Mouse (Mus musculus): ENCODE data around the gene Prickle4.

Gene Prickle4

DNA sequence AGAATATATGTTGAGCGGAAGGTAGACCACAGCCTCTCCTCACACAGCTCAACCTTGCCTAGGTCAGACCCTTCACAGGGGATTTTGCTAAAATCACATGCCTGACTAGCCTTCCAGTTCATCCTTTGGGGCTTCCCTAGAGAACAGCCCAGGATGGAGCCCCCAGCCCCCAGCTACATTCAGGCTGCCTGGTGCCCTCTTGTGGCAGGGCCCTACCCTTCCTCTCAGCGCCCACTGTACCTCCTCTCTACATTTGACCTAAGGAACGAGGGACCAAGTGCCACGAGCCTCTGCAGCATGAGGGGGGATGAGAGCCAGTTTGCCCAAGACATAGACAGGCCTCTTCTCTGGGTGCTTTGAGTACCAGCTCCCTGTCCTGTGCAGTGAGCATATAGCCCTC is 10.2 kb upstream of the Prickle4 start:
- DNase-seq, result no peak

DNA sequence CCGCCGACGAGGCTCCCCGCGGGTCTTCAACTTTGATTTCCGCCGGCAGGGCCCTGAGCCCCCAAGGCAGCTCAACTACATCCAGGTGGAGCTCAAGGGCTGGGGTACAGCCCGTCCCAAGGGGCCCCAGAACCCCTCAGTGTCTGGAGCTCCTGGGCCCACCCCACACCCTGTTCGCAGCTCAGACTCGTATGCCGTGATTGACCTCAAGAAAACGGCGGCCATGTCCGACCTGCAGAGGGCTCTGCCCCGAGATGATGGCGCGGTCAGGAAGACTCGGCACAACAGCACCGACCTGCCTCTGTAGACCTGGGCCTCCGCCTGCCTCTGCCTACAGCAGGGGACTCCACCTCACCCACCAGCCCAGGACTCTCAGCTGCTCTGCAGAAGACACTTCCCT is 9.0 kb upstream of the Prickle4 start:
- DNase-seq, result no peak

DNA sequence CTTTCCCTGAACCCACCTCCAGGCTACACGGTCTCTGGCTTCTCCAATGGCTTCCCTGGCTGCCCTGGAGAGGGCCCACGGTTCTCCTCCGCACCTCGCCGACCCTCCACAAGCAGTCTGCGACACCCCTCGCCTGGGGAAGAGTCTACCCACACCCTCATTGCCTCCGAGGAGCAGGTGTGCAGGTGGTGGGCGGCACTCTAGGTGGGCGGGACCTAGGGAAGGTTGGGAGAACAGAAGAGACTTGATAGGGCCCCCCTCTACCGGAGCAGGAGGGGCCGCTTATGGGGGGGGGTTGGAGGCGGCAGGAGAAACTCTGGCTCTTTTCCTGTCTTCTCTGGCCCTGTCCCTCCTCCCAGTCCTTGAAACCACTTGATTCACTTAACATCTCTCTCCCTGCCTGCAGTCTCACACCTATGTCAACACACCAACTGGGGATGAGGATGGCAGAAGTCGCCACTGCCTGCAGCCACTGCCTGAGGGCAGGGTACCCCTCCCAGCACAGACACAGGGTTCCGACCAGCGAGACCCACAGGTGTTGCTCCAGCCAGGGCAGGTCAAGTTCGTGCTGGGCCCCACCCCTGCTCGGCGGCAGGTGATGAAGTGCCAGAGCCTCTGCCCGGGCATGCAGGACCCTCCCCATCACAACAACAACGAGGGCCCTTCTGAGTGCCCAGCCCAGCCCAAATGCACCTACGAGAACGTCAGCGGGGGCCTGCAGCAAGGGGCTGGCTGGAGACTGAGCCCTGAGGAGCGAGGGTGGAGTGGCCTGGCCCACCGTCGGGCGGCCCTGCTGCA is 8.2 kb upstream of the Prickle4 start:
- DNase-seq, result no peak

DNA sequence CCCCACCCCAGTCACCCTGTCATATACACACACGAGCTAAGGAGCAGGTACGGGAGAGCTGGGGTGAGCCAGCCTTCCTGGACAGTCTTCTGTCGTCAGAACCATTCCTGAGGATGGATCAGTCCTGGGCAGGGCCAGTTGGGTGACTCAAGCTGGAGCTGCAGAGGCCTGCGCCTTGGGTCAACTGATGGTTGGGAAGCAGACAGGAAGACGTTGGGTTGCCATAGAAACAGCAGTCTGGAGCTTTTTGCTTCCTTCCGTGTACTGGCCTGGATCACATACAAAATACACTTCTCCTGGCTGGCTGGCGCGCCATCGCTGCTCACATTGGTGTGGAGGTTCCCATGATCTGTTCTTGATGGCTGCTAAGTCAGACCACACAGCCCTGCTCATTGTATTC is 7.3 kb upstream of the Prickle4 start:
- DNase-seq, result no peak

DNA sequence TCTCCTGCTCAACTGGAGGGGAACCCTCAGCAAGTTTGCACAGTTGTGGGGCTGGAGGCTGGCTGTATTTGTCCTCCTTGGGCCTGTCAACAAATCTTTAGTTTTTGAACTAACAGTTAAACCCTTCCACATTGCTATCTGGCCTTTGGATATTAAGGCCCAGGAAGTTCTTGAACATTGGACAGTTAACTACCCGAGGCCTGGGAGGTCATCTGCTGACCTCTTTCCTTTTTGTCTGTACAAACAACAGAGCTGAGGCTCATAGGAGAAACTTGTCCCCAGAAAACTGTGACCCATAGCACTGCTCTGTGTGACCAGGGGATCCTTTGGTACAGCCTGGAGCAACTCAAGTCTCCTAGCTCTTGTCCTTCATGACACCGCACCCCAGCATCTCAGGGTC is 4.5 kb upstream of the Prickle4 start:
- DNase-seq, result no peak

DNA sequence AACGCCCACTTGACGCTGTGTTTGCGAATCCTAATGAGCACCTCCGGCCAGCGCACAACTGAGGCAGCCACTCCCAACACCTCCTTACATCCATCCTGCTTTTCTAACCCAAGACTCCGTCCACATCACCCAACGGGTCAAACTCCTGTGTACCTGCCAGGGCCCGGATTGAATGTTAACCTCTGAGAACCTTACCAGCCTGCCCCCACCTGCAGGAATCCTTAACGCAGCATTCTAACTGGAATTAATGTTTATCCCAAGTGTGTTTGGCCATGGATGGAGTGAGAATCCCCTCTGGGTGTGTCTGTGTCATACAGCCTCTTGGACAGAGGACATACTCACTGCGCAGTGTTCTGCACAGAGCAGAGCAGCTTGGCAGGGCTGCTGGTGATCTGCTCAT is 3.6 kb upstream of the Prickle4 start:
- DNase-seq, result no peak

DNA sequence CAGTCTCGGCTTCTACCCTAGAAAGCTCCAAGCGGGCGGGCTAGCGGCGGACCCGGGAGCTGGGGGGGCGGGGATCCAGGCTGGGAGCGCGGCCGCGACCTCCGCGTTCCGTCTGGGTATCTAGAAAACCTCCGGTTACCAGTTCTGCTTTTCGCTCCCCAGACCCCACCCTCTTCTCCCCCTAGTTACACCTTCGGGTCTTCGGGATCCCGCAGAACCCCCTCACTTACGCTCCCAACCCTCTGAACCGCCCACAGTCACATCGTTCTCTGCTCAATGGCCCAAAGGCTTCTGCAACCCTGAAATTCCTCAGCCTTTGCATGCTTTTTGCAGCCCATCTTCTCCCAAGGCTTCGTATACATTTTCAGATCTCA is 788 bp upstream of the Prickle4 start:
- DNase-seq, result no peak

DNA sequence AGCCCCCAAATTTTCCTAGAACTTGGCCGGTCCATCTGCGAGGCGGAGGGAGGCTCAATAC is 264 bp downstream of the Prickle4 start, which contains the start of gene Gm21981:
Gene Gm21981, minus strand, starts transcription at position 14 of the 61 bp plus-strand sequence.
- no peak for DNase-seq

DNA sequence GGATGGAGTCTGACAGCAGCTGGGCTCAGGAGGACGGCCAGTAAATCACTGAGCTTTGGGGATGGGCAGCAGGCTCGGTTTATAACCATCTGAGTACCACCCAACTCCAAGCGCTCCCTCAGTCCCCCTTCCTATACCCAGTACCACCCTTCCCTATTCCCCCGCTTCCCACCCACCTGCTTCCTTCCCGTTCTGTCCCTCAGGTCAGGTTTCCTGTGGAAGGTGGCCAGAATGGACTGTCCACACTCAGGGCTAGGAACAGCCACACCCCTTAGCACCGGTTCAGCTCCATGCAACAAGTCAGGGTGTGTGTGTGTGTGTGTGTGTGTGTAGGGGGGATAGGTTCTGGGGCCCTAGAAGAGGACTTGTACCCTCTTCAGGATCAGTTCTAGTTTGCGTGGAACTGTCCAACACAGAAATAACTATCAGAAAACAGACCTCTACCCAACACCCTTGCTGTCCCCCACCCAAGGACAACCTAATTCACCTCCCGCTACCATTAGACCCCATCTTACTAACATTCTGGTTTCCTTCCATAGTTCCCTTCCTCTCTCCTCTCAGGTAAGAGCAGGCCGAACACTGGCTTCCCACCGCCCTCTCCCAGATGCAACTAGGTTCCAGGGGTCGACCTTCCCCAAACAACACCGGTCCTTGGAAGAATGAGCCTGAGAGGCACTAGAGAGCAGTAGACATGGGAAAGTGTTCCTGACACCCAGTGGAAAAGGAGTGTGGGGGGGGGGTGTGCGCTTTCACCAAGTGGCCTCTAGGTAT is 680 bp downstream of the Prickle4 start:
- DNase-seq, result peak; percentile 33 to 37

DNA sequence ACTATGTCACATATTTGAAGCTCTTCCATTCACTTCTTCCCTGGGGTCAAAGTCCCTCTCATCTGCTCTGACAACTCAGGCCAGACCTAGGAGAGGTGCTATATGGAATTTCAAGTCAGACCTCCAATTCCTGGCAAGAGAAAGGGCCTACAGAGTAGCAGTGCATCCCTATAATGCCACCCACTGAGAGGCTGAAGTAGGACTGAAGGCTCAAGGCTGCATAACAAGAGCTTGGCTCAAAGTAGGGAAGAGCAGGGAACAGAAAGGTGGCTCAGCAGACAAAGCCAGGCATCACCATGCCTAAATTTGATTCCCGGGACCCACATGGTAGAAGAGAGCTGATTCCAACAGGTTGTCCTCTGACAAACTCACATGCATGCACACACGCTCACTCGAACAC is 2.9 kb downstream of the Prickle4 start:
- DNase-seq, result no peak

DNA sequence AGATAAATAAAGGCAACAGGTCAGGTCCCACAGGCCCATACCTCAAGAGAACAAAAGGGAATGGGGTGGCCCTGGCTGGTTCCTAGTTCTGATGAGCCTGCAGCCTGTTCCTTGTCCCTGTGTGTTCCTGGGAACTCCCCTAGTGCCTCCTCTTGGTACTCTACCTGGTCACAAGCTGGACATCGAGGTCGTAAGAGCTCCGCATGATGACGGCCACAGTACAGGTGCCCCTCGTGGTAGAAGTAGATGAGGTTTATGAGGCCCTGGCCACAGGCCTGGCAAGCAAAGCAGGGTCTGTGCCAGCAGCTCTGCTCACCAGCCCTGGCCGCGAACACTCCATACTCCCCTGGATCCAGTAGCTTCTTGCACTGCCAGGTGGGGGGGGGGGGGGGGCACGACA is 4.6 kb downstream of the Prickle4 start:
- no peak for DNase-seq

DNA sequence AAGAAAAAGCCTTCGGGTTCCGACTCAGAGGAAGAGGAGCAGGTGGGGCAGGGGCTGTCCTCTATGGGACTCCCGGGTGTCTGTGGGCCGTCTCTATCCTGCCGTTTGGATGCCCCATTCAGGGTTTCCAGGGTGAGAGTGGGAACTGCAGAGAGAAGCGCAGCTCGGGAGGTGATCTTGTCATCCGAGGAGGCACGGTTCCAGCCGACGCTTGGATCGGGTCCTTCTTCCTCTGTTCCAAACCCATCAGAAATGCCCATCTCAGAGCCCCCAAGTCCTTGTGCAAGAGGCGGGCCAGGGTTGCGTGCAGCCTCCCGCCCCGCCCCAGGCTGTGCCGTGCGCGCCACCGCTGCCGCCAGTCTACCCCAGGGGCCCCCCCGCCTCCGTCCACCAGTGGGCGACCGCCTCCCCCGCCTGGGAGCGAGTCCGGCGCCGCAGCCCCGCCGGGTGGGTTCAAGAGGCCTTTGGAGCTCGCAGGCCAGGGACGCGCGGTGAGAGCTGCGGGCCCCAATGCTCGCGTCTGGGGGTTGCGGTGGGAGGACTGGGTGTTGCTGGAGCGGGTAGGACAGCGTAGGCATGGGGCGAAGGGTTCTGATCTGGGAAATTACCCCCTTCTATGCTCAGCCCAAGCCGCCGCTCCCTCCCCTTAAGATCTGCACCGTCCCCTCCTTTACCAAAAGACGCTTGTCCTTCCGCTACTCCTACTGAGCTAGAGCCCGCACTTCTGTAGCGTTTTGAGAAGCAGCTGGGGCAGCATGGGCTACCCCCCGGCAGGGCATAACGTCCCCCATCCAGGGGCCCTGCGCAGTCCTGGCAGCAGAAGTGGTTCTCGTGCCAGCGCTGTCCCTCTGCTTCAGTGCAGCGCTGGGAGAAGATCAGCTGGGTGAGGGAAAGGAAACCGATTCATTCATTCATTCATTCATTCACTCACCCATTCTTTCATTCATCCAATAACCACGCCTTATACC is 5.6 kb downstream of the Prickle4 start, which contains the start of gene Frs3:
Gene Frs3, plus strand, starts transcription at position 423 of the 968 bp plus-strand sequence.
- DNase-seq, result peak; percentile 84 to 90

DNA sequence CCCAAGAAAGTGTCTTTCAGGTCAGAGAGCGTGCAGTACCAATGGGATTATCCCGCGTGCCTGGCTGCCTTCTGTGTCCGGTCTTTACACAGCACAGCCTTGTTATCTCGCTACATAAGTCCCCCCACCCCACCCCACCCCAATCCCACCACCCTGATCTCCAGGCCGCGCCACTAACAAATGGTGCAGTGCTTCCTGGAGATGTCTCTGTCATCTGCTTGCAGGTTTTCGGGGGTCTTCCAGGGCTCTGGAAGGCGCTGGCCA is 6.3 kb downstream of the Prickle4 start, which contains the start of gene Tomm6:
Gene Tomm6, minus strand, starts transcription at position 43 of the 264 bp plus-strand sequence.
- DNase-seq, result no peak

DNA sequence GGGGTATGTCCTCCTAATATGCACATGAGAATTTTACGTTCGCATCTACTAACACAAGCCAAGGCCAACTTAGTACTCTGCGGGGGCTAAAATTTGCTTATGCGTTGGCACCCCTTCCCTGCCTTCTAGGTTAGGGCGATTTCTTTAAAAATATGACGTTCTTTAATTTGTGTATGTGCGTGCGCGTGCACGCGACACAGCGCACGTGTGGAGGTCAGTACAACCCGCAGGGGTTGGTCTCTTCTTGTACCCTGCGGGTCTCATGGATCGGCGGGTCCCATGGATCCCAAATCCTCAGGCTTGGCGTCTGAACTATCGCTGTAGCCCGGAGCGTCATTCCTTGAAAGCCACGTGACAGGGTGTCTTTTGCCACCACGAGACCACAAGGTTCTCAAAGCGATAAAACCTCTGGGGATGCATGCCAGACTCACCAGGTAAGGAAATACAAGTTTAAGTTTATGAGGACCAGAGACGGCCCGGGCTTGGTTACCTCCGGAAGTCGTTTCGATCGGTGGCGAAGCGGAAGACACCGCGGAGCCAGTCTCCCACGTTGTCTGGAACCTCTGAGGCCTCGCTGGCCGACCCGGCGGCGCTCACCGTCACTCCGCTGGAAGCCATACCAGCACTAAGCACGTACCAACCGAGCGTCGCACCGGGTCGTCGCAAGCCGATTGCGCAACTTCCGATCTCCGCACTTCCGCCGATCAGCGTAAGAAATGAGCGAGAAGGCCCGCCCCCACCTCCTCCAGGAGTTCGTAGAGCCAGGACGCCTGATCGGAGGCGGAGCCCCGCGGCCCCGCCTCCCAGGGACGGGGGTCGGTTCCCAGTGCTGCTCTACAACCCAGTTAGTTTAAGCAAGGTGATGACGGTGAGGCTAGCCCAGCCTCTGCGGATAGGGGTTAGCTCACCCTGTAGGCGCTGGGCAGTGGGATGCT is 6.9 kb downstream of the Prickle4 start:
- DNase-seq, result peak; percentile 97 to 98

DNA sequence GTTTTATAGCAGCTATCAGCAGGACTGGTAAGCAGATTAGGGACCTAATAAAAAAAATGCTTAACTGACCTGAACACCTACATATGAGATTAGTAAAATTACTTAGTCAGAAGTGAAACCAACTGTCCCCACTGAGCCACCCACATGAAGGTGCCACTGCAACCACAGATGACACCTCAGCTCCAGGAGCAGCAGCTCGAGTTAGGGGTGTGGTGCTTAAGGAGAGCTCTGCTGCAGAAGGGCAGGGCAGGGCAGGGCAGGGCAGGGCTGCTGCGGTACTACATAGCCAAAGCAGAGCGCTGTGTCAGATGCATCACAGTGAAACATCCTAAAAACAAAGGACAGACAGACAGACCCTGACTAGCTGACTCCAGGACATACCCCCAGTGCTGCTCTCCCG is 11.7 kb downstream of the Prickle4 start:
- no peak for DNase-seq

DNA sequence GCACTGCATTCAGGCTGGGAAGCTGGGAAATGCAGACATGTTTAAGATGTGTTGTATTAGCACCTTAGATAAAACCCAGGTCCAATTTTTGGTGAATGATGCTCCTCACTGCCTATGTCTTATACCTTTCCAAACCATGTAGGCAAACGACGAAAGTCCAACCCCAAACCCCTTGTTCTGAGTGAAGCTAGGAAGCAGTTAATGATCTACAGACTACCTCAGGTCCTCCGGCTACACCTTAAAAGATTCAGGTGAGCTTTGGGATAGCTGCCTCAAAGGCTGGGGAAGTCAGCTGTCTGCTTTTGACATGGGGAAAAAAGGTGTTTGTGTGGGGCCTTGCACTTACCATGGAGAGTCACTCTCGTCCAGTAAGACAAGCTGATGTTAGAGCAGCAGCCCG is 15.8 kb downstream of the Prickle4 start:
- DNase-seq, result no peak

DNA sequence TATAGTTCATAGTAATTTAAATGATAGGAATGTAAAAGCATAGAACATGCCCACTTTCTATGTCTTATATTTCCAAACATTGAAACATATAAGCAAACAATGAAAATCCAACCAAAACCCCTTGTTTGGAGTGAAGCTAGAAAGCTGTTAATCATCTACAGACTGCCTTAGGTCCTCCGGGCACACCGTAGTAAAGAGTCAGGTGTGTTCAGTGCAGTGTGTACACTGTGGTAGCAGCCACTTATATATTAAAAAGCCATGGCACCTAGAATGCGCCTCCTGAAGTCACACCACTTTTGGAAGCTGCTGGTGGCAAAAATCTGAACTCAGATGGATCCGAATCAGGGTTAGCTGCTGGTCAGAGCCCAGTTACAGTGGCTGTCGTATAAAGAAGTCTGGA is 16.3 kb downstream of the Prickle4 start:
- no peak for DNase-seq

DNA sequence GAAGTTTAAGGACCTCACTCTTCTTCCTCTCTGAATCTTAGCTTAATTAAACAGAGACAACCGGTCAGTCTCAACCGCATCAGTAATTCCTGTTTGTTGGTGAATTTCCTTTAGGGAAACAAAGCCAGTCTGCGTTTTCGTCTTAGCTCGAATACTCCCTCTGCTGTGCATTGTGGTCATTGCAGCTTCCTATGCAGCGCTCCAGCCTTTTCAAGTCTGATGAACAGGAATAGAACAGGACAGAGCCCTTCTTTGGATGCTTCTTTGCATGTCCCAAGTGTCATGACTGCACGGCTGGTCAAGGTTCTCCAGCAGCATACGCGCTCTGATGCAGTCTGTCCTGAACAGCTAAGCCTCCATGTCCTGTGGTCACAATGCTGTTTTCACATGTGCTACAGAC is 18.0 kb downstream of the Prickle4 start:
- peak; percentile 86 for DNase-seq

DNA sequence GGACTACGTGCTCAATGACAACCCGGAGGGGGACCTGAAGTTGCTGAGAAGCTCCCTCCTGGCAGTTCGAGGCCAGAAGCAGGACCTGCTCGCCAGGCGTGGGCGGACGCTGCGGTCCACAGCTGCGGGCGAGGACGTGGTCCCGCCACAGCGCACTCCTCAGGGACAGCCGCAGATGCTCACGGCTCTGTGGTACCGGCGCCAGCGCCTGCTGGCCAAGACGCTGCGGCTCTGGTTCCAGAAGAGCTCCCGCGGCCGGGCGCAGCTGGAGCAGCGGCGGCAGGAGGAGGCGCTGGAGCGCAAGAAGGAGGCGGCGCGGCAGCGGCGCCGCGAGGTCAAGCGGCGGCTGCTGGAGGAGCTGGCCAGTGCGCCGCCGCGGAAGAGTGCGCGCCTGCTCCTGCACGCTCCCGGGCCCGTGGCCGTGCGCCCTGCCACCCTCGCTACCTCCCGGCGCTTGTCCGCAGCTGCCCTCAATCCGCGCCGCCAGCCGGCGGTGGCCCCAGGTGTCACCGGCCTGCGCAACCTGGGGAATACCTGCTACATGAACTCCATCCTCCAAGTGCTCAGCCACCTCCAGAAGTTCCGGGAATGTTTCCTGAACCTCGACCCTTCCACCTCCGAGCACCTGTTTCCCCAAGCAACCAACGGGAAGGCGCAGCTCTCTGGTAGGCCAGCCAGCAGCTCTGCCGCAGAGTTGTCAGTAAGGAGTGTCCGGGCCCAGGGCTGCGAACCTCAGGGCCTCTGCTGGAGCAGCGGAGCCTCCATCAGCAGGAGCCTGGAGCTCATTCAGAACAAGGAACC is 22.0 kb downstream of the Prickle4 start:
- peak; percentile 79 to 88 for DNase-seq

DNA sequence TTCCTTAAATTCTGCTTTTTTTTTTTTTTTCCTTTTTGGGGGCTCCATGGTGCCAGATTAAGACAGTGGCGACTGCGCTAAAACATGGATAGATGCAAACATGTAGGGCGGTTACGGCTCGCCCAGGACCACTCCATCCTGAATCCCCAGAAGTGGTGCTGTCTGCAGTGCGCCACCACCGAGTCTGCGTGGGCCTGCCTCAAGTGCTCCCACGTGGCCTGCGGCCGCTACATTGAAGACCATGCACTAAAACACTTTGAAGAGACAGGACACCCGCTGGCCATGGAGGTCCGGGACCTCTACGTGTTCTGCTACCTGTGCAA is 22.6 kb downstream of the Prickle4 start:
- DNase-seq, result no peak

DNA sequence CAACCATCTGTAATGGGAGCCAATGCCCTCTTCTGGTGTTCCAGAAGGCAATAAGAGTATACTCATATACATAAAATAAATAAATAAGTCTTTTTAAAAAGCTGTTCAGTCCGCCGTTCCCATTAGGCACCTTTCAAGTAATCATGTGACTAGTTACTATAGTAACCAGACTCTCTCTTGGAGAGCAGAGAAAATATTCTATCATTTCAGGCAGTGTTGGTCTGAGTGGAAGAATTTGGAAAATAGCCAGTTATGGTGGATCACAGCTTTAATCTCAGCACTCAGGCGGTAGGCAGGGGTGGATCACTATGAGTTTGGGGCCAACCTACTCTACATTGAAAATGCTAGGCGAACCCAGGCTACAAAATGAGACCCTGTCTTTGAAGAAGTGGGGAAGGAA is 25.4 kb downstream of the Prickle4 start:
- DNase-seq, result no peak

DNA sequence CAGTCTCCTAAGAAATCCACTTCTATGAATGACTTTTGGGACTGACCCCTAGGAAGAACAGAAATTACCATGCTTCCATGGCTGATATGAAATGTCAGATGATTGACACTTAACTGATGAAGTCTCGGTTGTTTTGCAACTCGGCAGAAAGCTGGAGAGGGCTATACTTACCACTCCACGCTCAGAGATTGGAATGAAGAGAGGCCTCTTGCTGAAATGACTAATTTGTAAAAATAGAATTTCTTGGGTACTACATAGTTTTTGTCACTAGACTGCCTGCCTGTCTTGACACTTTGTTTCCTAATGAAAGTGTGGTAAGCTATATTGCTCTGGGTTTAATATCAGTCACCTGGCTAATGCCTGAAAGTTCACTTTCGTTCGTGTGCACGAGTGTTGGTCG is 30.1 kb downstream of the Prickle4 start:
- no peak for DNase-seq
